Comparison of ENCODE assay signal across 23 mouse cellular contexts in the genomic region with DNA sequence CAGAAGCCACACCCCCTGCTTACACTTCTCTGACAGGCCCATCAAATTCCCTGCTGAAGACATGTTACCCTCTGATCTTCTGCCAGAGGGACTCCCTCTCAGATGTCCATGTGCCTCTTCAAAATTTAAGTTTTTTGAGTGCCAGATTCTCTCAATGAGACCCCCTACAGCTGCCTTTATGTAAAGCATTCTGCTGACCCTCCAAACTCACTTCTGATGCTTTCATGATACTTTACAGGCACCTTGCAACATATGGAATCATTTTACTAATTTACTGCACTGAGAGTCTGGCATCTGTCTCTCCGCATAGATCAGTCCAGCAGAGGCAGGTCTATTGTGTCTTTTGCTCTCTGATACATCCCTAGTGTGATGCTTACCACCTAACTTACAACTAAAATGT.
DNase-seq lines count a peak whose midpoint lies in the region; ATAC-seq and TF ChIP-seq lines count a peak whose summit lies in the region.
"Had no signal": no experiment of that assay in that cellular context is flagged by ENCODE, and none has a peak within 500 bp of the region (broad histone marks: within the 10 kb centered on the region; RNA-seq: fewer than 3 reads in every experiment).

No protein-coding gene starts in this region.

- TF ChIP-seq POLR2A in brain, embryonic 14.5 days (IDR thresholded peaks at IDR 0.05; ENCODE audit: borderline replicate concordance, extremely low read depth, insufficient read depth, insufficient read length, poor library complexity, severe bottlenecking): no peak

- no peaks in the 10 kb centered on the region for H3K9me3 ChIP-seq in embryonic facial prominence, embryonic 14.5 days (ENCODE audit: control insufficient read depth, low read length)
- H3K9me3 ChIP-seq in limb, embryonic 13.5 days: no peaks in the 10 kb centered on the region
- H3K9me3 ChIP-seq in heart, embryonic 12.5 days (replicated peaks): no peaks in the 10 kb centered on the region
- H3K9me3 ChIP-seq: forebrain, embryonic 15.5 days; G1E; hindbrain, embryonic 12.5 days had no signal

- WGBS in embryonic facial prominence, embryonic 14.5 days: 19% methylated on average over 1 of the region's 1 CpGs
- WGBS in limb, embryonic 13.5 days: 8% methylated on average over 1 of the region's 1 CpGs
- 67% methylated on average over 1 of the region's 1 CpGs for WGBS in heart, embryonic 12.5 days

- no peak overlapping the region for H3K4me3 ChIP-seq in embryonic facial prominence, embryonic 14.5 days (ENCODE audit: low read depth, low read length)
- no peak overlapping the region for H3K4me3 ChIP-seq in limb, embryonic 13.5 days
- no peak overlapping the region for H3K4me3 ChIP-seq in heart, embryonic 12.5 days
- H3K4me3 ChIP-seq: forebrain, embryonic 15.5 days; hindbrain, embryonic 12.5 days had no signal

- peak; percentile 50; the same call in 1 of the 2 replicates for ATAC-seq in embryonic facial prominence, embryonic 14.5 days (ENCODE audit: low read depth)
- ATAC-seq in limb, embryonic 13.5 days (ENCODE audit: low FRiP score, low read depth): peak; percentile 44; the same call in 1 of the 2 replicates
- ATAC-seq in heart, embryonic 12.5 days (ENCODE audit: insufficient number of reproducible peaks, low FRiP score): no peak
- ATAC-seq: CD4-positive, CD25-positive, alpha-beta regulatory T cell, adult 4 months; forebrain, embryonic 15.5 days; hindbrain, embryonic 16.5 days had no signal

- DNase-seq in embryo, embryonic 10 days (ENCODE audit: low spot score): peak; percentile 46
- DNase-seq in embryo, embryonic 9.5 days (ENCODE audit: extremely low spot score): no peak
- DNase-seq in brain, embryonic 14.5 days (ENCODE audit: low read depth): peak; percentile 25
- DNase-seq in embryonic facial prominence, embryonic 14.5 days (ENCODE audit: low spot score): peak; percentile 53
- DNase-seq in gastrocnemius, postnatal 25 days: no peak
- DNase-seq in kidney, postnatal 25 days: no peak
- DNase-seq: adrenal gland, adult 8-10 months; adrenal gland, postnatal 36 days; B cell, adult 2 months; cerebellum, adult 11-12 months; cerebellum, adult 9-10 months; cerebellum, postnatal 25 days; gastrocnemius, postnatal 36 days; heart, adult 11 months; heart, postnatal 10 days; heart, postnatal 4 days had no signal

- H3K36me3 ChIP-seq in embryonic facial prominence, embryonic 14.5 days (ENCODE audit: control insufficient read depth, insufficient read depth, low read length): no peaks in the 10 kb centered on the region
- H3K36me3 ChIP-seq in limb, embryonic 13.5 days: no peaks in the 10 kb centered on the region
- H3K36me3 ChIP-seq in heart, embryonic 12.5 days: no peaks in the 10 kb centered on the region
- H3K36me3 ChIP-seq: forebrain, embryonic 15.5 days; G1E; hindbrain, embryonic 12.5 days had no signal

- H3K27ac ChIP-seq in embryonic facial prominence, embryonic 14.5 days (replicated peaks; ENCODE audit: low read depth, low read length): no peak overlapping the region
- H3K27ac ChIP-seq in limb, embryonic 13.5 days: no peak overlapping the region
- no peak overlapping the region for H3K27ac ChIP-seq in heart, embryonic 12.5 days (ENCODE audit: poor library complexity, severe bottlenecking)
- H3K27ac ChIP-seq: forebrain, embryonic 15.5 days; hindbrain, embryonic 12.5 days had no signal

- H3K27me3 ChIP-seq in embryonic facial prominence, embryonic 14.5 days (replicated peaks; ENCODE audit: control insufficient read depth, insufficient read depth, low read length): no peaks in the 10 kb centered on the region
- peaks cover 6% of the 10 kb centered on the region; the same call in 1 of the 2 replicates for H3K27me3 ChIP-seq in limb, embryonic 13.5 days
- H3K27me3 ChIP-seq in heart, embryonic 12.5 days (replicated peaks): no peaks in the 10 kb centered on the region
- H3K27me3 ChIP-seq: forebrain, embryonic 15.5 days; hindbrain, embryonic 12.5 days had no signal

- no peak overlapping the region for H3K9ac ChIP-seq in embryonic facial prominence, embryonic 14.5 days (ENCODE audit: low read depth, low read length)
- no peak overlapping the region for H3K9ac ChIP-seq in limb, embryonic 13.5 days
- no peak overlapping the region for H3K9ac ChIP-seq in heart, embryonic 12.5 days
- H3K9ac ChIP-seq: forebrain, embryonic 15.5 days; hindbrain, embryonic 12.5 days had no signal

- H3K4me1 ChIP-seq in embryonic facial prominence, embryonic 14.5 days (ENCODE audit: control insufficient read depth, insufficient read depth, low read length): peaks cover 5% of the 10 kb centered on the region; the same call in 1 of the 2 replicates
- 0 out of 2 replicates have a peak, but pooled peaks cover 5% of the 10 kb centered on the region for H3K4me1 ChIP-seq in limb, embryonic 13.5 days
- no peaks in the 10 kb centered on the region for H3K4me1 ChIP-seq in heart, embryonic 12.5 days (replicated peaks)

- TF ChIP-seq CTCF in brain, embryonic 14.5 days (IDR thresholded peaks at IDR 0.05; ENCODE audit: borderline replicate concordance, extremely low read depth, insufficient read depth, insufficient read length): no peak

- H3K4me2 ChIP-seq in embryonic facial prominence, embryonic 14.5 days (ENCODE audit: low read depth, low read length): no peak overlapping the region
- no peak overlapping the region for H3K4me2 ChIP-seq in limb, embryonic 13.5 days (replicated peaks)
- H3K4me2 ChIP-seq in heart, embryonic 12.5 days: no peak overlapping the region
- H3K4me2 ChIP-seq: forebrain, embryonic 15.5 days; hindbrain, embryonic 12.5 days had no signal

Comparison
In these comparisons a context has a peak if more than half of its experiments do, and no peak if none do; other contexts are left out.
1. DNase-seq: peak in embryo, embryonic 10 days (single experiment), brain, embryonic 14.5 days (single experiment) and embryonic facial prominence, embryonic 14.5 days (single experiment); none in embryo, embryonic 9.5 days (single experiment), gastrocnemius, postnatal 25 days (single experiment) and kidney, postnatal 25 days (0 of 2).